Mouse (Mus musculus) stomach, postnatal 0 days (tissue): ENCODE measurements around the gene Ldb2.

Source experiments
- CTCF ChIP-seq: IDR thresholded peaks from 2 replicates; pipeline ENCODE4 v1.5.1; 2016; ENCODE audit warnings: antibody characterized with exemption, low read depth, mild to moderate bottlenecking, moderate library complexity
- EP300 ChIP-seq: optimal IDR thresholded peaks from 2 replicates; pipeline ENCODE3; 2016; ENCODE audit warnings: antibody characterized with exemption

DNA sequence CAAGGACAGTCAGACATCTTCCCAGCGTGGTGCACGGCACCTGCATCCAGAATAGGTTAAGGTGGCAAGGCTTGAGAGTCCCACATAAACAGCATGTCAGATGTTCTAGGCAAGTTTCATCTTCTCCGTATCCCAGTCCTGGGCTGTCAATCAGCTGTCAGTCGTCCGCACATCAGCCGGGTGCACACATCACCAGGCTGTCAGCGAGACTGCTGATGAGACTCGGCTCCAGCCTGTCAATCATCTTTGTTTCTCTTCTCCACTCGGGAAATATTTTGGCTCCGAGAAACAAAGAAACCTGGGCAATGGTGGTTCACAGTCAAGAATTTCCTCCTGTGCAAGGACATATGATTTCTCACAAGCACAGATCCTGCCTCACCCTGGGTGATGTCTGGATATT, 132.1 kb downstream of the Ldb2 start:
- TF ChIP-seq EP300 (no peak), CTCF (no peak)
